Mouse (Mus musculus) cerebellum, postnatal 14 days (tissue): ENCODE measurements around the gene Hells.
A peak's percentile ranks its signal among the peaks of the same experiment; 100 is the strongest.

Source experiments
- DNase-seq, 2 experiments: peaks; one replicate each; pipeline ENCODE4 v3.0.0; 2021; ENCODE audit warnings: mixed read lengths in 2 of 2

The Hells gene

DNA sequence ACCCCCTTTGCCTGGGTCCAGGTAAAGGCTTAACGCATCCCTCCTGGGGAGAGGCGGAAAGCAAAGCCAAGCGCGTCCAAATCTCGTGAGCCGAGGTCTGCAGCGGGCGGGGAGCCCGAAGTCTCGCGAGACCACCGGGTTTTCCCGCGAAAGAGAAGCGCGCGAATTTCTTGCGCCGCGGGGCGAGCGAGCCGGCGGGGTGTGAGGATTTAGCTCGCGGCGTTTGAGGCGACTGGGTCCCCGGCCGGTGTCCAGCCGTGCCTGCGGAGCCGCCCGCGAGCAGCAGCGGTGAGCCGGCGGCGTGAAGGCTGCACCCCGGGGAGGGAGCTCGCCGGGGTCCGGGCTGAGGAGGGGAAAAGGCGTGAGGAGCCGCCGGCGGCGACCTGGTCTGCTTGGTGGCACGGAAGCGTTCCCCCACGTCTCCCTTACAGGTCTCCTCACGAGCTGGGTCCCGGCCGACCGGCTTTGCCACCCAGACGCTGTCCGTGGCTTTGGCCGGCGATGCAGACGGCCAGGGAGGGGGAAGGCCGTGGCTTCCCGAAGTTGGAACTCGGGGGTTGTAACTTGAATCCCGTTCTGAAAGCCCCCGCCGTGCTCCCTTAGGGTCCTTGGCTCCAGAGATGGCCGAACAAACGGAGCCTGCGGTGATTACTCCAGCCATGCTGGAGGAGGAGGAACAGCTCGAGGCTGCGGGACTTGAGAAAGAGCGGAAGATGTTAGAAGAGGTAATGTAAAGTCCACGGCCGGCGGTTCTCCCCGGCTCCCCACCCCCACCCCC is at the start of gene Hells:
TSS of gene Hells (plus strand) at position 128 of the 778 bp plus-strand sequence.
- DNase-seq = peak; percentile 91 to 93

DNA sequence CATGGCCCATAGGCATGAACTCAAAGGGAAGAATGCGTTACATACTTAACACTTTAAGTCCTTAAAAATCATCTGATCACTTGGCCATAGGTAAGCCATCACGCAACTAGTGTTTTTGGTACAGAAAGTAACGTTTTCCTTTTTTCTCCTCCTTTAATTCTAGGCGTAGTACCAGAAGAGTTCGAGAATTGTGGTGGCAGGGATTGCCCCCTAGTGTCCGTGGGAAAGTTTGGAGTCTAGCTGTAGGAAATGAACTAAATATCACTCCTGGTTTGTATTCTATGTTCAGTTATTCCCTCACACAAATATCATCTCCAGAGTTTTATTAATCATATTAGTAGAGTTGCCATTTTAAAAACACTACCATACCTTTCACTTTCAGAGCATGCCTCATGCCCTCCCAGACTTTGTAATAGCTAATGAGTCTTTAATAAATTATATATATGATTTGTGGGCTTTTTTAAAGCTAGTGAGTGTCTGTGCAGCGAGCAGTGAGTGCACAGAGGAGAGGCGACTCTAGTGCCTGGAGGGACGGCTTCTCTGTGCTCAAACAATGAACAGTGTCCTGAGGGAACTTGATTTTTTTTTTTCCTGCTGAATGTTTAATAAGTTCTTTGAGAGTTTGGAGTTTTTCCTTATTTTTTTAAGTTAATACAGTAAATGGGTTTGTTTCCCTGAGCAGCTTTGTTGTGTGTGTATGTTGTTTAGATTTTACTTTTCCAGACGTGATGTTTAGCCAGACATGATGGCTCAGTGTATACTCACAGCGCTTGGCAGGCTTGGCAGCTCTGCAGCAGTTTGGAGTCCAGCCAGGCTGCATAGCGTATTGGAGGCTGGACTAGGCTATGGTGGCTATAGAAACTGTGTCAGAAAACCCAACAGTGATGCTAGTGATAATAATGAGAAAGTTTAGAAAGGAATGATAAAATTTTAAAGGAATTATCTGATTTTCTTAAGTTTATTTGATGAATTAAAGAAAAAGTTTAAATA is 29.3 kb upstream of the Hells start:
- DNase-seq = peak; percentile 47 to 57

GRCm38 (mm10) chr19:38902501-38902900 is 28.2 kb upstream of the Hells start:
- no peak for DNase-seq

DNA sequence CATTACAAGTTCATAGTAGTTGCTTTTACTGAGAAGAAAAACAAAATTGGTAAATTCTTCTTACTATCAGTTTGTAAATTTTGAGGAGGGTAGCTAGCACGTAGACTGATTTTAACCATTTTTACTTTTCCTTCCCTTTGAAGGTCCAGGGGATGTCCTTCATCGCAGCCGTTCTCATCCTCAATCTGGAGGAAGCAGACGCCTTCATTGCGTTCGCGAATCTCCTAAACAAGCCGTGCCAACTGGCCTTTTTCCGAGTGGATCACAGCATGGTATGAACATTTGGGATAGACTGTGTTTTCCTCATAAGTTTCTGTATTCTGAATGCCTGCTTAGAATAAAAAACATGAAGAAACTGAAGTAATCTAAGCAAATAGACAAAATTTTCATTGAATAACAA is 16.9 kb upstream of the Hells start:
- DNase-seq = peak; percentile 43 to 58

DNA sequence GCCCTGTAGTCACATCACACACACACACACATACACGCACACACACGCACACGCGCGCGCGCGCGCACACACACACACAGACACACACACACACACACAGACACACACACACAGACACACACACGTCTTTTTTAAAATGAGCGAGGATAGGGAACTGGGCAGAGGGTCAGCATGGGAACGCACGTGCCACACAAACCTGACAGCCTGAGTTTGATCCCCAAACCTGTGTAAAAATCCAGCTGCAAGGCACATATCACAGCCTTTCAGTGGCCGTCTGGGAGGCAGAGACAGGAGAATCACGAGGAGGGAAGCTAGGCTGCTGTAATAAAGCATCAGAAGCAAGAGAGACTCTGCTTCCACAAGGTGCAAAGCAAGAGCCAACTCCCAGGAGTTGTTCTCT is 15.8 kb upstream of the Hells start:
- DNase-seq = no peak

GRCm38 (mm10) chr19:38915677-38916076 is 15.0 kb upstream of the Hells start:
- peak; percentile 72 to 74 for DNase-seq

GRCm38 (mm10) chr19:38928481-38929158 is 2.1 kb upstream of the Hells start:
- no peak for DNase-seq

GRCm38 (mm10) chr19:38929471-38930251 is 1.1 kb upstream of the Hells start:
- no peak for DNase-seq

- DNase-seq = peak; percentile 26
Measured at GRCm38 (mm10) chr19:38930252-38930787, 395 bp upstream of the Hells start.

DNA sequence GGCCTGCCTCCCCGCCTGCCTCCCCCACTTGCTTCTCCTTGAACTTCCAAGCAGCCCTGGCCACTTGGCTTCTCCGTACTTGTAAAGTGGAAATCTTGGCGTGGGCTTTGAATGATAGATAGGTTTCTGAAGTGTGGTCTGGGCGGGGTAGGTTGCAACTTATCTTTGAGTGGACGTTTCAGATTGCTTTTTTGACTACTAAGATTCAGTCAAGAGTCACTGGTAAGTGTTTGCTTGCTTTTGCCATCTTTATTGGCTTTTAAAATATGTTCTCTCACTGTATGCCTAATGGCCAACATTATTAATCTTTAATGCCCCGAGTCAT is 813 bp downstream of the Hells start:
- DNase-seq = no peak

GRCm38 (mm10) chr19:38944590-38945307 is 14.0 kb downstream of the Hells start:
- DNase-seq = no peak

GRCm38 (mm10) chr19:38970741-38971140 is 40.0 kb downstream of the Hells start:
- DNase-seq = no peak

- no peak for DNase-seq
Measured at GRCm38 (mm10) chr19:38972581-38972980, 41.9 kb downstream of the Hells start.

DNA sequence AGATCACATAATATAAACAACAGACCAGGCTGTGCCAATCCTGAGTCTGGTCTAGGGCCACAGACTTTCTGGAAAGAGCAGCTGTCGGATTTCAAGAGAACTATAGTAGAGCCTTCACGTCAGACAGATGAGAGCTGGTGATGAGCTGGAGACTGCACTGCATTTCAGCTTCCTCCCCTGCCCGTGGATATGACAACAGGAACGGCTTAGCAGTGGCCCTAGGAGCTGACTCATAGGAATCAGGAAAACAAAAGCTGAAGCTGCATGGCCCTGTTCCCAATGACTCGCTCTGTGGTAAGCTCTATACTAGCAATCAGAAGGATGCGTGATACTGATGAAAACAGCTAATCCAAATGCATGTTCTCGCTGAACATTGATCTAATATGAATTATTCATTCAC is 43.0 kb downstream of the Hells start:
- no peak for DNase-seq

DNA sequence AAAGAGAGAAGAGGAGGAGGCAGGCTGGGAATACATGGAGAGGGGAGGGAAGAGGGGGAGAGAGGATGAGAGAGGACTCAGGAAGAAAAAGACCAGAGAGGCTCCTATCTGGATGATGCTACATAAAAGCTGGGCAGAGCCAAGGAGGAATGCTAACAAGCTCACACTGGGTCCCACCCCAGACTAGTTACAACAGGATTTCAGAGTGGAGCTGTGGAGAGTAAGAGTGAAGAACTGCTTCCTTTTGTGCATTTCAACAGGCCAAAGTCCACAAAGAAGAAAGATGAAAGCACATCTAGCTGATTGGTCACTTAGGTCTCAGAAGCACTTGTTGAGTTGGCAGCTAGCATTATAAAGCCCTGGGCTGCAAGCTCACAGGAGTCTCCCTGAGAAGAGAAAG is 45.6 kb downstream of the Hells start:
- no peak for DNase-seq

GRCm38 (mm10) chr19:38981966-38982365 is 51.3 kb downstream of the Hells start:
- DNase-seq = peak; percentile 82 to 87

DNA sequence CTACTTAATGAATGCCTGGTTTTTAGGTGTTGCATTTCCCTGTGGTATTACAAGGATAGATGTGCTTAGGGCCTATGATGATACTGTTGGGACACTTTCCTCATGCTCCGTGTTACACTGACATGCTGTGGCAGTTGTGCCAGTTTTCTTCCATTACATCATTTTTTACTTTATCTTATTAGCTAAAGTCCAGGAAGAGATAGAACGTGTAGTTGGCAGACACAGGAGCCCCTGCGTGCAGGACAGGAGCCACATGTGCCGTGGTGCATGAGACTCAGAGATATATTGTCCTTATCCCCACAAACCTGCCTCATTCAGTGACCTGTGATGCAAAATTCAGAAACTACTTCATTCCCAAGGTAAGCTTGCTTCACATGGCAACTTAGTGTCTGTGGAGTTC is 67.5 kb downstream of the Hells start:
- DNase-seq = no peak

- DNase-seq = no peak
Measured at GRCm38 (mm10) chr19:38998676-38999075, 68.0 kb downstream of the Hells start.

DNA sequence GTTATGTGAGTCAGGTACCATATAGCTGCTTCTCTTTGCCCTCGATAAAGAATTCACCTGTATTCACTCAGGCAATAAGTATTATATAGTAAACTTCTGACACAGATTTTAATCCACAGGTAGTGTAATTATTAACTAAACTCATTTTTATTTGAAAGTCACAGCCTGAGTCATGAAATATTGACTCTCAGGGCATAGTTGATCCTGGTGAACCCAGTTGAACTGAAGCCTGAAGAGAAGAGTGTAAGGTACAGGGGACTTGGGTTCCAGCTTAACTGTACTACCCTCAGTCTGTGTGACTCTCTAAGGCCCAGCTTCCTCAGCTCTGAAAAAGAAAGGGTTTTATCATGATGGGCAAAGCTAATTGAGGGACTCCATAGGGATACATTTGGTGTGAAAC is 74.4 kb downstream of the Hells start:
- no peak for DNase-seq

GRCm38 (mm10) chr19:39006715-39007114 is 76.0 kb downstream of the Hells start, which contains the start of gene Cyp2c55:
Gene Cyp2c55, plus strand, starts transcription at chr19:39007019.
- DNase-seq = no peak
